Mouse (Mus musculus) adrenal gland, postnatal 25 days (tissue): ENCODE results near the gene Alcam. TPM values are rescaled to one million over a fixed set of nuclear protein-coding genes. Genes with fewer than 3 reads are reported as not detected.
A peak's percentile ranks its signal among the peaks of the same experiment; 100 is the strongest.

Source experiments
- DNase-seq: peaks from one replicate; pipeline ENCODE4 v3.0.0; 2021; ENCODE audit warnings: mixed read lengths
- total RNA-seq: library from RNA; stranded (reverse); gene quantifications from 2 replicates; pipeline ENCODE4 v1.2.3, GENCODE M21; 2021

Alcam gene
- total RNA-seq, 1 experiment from 2014 or later, result 33.0 TPM

DNA sequence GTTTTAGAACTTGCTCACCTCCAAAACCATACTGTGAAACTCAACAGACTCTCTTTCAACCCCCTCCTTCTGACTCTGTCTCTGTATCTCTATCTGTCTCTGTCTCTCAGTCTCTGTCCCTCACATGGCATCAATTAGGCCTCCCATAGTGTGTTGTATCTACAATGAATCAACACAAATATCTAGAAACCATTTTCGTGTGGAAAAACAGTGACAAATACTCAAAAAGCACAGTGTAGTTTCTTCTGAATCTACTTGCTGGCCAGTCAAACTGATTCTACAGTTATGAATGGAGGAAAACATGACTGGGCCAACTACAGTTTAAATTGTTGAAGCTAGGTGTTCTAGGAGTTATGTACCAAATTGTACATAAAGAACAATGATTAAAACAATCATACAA is 10.8 kb downstream of the Alcam start:
- DNase-seq, result no peak

DNA sequence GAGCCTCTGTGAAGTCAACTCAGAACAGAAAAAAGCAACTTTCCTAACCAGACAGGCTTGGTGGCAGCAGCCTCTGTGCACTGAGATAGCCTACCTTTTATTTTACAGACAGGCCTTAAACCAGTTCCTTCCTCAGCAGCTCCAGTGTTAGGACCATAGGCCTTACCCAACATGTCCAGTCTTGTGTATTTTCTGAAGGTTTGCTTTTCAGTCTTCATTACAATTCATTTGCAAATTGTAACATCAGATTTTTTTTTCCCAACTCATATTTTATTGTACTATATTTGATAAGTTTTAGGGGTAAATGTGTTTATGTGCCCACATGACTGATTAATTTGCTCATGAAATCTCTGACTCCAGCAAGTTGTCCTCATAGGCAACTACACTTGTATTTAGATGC is 14.3 kb downstream of the Alcam start:
- DNase-seq, result no peak

DNA sequence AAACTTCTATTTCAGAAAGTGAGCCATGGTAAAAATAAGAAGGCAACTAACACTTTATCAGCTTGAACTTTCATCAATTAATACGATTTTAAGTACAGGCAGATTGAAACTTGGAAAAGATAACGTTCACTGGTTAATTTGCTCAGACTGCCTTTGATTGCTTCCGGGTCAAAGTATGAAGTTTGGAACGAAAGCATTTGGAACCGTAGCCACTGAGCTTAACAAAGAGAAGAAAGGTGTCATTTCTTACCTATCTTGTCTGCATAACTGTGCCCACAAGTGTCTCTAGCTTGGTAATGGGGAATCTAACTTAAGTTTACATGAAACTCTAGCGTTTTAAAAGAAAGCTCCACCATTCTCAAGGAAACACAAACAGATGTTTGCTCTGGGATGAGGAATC is 14.9 kb downstream of the Alcam start:
- DNase-seq, result no peak

DNA sequence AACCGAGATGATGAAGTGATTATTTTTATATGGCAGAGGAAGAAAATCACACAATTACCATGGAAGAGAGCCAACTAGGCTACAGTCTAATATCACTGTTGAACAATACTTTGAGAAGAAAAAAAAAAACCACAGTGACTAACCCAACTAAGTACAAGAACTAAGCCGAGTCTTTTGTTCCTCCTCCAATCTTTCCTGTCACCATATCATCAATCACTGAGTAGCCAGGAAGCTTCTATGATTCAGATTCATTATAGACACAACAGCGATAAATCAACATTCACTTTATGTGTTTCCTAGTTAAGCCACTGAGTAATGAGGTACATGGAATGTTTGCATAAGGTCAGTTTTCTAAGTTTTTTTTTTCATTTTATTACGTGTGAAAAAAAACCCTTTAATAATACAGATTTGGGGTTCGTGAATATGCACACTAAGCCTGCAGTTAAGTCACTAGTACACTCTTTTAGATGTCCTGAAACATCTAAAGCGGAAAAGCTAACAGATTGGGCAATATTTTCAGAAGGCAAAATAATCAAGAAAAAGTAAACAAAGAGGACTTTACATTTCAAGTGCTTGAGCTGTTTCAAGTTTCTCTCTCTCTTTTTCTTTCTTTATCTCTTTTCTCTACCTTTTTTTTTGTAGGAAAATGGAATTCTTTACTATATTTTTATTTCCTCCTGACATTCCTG is 15.5 kb downstream of the Alcam start:
- no peak for DNase-seq

DNA sequence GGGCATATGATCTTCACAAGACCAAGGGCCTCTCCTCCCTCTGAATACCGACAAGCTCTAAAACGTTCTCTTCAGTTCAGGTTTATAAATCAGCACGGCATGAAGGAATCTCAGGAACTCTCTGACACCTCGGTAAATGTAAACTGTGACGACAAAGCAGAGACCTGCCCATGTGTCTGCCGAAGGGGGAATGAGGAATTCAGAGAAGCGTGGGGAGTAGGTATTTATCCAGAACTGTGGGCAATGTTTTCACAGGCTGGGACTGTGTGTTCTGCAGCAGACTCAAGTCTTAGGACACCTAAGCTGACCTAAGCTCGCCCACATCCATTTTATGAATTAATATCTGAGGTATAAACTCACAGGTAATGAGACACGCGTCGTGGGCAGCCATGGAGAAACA is 20.7 kb downstream of the Alcam start:
- no peak for DNase-seq

DNA sequence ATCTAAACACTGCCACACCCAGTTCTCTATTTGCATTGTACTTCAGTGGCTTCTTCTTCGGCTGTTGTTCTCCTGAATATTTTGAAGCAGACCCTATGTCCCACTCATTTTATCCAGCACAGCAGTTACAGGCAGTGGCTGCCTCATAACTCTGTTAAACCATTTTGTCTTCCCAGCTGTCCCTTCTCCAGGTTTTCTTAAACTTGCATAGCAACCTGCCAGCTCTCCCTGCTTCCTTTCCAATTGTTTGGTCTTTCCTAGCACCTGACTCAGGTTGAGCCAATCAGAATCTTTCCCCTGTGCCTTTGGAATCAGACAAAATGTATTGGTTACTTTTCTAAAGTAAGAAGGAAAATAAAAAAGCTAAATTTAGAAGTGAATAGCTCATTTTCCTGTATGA is 21.8 kb downstream of the Alcam start:
- no peak for DNase-seq

DNA sequence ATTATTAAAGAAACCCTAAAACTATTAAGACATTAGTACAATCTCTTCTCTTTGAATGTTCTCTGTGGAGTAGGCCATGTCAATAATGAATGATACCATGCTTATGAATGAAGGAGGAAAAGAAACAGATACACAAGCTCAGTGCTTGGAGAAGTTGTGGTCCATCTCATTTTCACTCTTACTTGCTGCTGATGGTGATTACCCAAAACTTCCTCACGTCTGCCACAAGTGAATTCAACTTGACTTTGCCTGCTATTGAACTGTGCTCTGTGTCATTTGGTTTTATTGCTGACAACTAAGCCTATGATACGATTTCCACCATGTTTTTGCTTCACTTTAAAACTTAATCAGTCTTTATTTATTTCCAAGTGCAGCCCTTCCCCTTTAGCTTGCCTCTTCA is 22.3 kb downstream of the Alcam start:
- DNase-seq, result no peak

DNA sequence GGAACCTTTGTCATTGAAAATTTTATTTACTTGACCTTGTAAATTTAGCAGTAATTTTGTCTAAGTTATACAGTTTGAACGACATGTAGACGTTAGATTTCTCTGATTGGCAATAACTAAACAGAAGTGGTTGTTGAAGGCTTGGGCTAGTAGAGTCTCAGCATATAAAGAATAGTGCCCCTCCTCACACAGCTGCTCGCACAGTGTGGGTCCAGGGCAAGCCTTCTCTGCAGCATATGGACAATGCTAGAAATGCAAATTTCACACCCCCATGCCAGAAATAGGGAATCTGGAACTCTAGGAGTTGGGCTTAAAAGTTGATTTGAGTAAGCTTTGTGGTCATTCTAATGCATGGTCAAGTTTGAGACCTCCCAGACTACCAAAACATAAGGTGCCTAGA is 23.8 kb downstream of the Alcam start:
- DNase-seq, result no peak

DNA sequence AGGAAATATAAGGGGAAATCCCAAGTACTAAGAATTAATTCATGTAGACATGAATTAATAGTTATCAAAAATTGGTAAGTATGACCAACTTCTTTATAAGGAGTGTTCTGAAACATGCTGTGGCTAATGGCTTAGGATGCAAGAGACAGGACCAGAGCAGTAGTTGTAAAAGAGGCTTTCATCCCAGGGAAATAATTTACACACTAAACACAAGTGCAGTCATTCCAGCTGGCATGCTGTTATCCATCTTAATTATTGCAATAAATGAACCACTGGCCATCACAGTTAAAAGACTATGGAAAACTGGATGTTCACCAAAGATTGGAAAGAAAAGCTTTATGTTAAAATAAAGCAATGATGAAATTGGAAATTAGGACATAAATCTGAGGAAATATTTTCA is 24.2 kb downstream of the Alcam start:
- no peak for DNase-seq

DNA sequence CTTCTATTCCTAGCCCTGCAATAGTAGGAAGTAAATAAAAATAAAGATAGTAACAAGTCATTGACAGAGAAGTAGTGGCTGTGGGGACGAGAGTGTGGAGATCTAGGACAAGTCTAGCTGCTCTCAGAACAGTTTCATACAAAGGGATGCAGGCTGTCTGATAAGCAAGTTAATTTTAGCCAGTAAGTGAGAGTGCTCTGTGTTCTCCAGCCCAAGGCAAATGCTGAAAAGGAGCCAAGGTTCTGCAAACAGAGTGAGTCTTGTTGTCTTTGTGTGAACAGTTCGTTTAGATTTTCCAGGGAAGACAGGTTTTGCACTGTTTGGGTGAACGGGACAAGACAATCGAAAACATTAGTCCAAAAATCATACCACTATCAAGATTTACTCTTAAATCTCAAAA is 25.4 kb downstream of the Alcam start:
- DNase-seq, result no peak

DNA sequence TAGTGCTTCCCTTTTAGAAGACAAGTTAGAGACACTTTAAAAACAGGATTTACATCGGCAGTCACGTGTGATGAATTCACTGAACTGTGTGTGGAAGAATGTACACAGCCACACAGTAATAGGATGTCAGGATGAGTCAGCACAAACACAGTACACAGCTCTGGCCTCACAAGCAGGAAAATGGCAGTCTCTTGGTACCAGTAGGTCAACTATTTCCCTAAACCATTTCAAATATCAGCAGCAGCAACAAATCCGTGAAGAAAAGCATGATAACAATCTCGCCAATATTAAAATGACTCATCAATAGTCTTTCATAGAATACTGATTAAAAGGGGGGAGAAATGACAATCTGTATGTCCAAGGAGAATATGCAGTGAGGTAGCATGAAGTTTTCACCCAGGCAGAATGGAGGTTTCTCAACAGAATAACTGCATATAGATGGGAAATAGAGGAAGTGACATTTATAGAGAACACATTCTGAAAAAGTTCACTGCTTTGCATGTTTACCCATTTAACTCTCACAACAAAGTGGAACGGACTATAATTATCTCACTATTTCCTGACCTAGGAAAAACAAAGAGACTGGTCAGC is 35.2 kb downstream of the Alcam start:
- DNase-seq, result no peak

DNA sequence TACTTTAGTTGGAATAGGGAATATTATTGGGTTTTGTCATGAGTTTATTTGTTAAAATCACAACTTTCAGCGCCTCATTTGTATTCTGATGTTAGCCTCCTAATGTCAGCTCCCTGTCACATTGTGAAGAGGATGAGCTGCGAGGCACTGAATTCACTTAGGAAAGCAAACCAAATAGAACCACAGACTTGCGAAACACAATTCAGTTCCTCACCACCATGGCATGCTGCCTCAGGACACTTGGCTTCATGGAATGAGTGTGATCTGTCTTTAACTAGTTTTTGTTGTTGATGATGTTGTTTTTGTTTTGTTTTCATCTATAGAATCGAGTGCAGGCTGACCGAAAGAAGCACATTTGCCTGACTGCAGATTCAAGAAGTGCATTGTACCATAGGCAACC is 35.9 kb downstream of the Alcam start:
- DNase-seq, result no peak

DNA sequence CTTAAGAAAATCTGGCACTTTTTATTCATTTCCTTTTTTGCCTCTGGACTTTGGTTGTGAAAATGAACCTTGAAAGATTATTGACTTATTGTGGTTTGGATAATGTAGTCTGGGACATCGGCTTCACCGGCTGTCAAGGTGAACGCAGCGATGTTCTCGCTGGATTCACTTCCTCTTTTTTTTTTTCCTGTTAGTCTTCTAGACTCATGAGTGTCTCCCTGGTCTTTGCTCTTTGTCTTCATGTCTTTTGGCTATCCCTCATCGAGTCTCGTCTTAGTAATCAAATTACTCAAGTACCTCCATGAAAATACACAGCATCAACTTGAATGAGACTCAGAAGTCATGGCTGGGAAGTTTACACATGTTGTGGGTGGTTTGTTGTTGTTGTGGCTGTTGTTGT is 36.7 kb downstream of the Alcam start:
- DNase-seq, result no peak

DNA sequence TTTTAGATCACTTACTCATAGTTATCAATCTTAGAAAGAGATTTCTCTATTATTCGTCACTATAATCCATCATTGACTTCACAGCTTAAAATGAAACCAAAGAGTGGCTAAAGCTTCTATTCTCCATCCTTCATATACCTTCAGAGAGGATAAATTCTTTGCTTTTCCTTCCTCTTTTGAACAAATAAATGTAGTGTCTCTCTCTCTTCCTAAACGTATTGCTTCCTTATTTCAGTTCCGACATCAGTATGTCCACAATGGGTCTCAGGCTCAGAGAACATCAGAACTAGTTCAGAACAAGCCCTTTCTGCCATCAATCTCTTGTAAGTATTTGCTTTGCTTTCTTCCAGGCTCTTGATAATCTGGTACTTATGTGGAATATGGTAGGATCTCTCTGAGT is 40.2 kb downstream of the Alcam start:
- no peak for DNase-seq

DNA sequence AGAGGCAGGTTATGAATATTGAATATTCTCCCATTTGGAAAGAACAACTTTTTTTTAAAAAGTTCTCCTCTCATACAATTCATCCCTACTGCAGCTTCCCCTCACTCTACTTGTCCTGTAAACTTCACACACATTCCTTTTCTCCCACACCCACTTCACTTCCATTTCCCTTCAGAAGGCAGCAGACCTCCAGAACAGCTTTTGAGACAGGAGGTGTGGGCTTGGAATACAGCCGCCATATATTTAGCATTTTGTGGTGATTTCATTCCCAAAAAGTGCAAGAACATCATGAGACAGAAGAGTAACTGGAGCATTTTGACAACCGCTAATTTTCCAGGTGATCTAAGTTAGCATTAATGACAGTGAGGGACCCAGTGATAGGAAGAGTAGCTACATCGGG is 47.8 kb downstream of the Alcam start:
- DNase-seq, result no peak

DNA sequence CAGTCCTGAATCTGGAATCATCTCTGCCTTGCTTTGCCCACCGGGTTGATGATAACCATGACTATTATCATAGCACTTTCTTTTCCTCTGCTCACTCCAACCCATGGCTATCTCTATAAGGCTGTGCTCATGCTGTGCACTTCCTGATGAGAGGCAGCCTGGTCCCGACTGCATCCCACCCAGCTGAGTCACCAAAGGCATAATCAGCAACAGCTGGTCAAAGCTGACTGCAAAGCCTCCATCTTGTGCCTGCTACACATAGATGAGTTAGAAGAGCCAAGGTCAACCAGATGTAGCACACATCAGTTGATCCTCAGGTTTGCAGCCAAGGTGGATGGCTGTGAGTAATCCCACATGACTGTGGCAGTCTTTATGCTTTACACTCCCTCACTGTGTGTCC is 48.6 kb downstream of the Alcam start:
- DNase-seq, result no peak

DNA sequence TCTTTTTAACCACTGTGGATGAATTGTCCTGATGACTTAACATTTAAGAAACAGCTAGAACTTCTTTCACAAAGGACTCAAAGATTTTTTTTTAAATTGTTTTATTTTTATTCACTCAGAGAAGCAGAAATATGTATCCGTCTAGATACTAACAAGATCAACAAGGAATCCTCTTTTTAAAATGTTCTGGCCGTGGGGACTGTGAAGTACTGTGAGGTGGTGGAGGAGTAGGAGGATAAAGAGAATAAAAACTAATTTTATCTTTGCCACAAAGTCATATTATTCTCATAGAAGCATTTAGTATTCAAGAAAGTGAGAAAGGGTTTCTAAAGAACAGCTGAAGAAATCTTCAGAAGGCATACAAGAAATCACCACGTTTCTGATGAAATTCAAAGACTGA is 54.8 kb downstream of the Alcam start:
- DNase-seq, result no peak

DNA sequence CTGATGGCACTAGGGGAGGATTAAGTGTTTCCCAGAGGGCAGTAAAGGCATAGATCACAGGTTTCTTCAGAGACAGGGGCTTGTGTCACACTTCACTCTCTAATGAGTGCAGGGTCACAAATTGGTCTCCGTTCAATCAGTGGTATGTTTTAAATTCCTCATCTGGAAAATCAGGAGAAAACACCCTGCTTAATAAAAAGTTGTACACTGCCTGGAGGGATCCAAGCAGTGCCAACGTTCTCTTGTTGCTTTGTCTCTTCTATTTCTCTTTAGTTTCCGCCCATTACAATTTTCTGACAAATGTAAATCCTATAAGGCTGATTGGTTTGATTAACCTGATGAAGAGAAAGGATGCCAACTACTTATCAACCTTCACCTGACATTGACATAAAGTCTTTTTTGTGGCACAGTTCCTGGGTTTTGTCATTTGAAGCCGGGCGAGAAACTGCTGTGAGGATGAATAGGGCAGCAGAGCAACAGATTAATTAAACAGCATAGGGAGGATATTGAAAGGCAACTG is 67.0 kb downstream of the Alcam start:
- no peak for DNase-seq

DNA sequence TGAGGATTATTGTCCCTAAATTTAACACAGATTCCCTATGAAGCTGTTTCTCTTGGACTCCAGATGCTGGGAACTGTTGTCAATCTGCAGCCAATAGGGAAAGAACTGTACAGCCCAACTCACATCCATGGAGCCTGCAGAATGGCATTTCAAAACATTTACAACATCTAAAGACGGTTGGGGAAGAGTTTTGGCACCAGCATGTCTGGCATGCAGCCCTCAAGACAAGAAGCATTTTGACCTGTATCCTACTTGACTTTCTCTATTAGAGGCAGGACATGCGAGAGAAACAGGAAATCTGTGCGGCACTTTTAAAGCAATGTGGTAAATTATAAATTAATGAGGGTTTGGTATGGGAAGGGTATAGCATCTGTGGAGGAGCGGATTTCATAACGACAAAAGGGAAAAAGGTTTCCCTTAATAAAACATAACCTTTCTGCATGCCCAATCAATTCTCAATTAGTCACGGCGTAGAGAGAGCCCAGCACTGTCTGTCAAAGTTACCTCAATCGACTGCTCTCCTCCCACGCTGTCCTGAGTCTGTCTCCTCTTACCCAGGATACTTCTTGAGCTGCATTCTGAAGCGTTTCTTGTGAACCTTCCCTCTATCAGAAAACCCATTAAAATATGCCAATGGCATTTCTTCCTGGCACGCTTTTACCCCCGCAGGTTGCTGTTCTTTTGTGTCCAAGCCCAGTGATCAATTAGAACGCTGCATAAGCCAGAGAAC is 70.3 kb downstream of the Alcam start:
- DNase-seq, result peak; percentile 13

DNA sequence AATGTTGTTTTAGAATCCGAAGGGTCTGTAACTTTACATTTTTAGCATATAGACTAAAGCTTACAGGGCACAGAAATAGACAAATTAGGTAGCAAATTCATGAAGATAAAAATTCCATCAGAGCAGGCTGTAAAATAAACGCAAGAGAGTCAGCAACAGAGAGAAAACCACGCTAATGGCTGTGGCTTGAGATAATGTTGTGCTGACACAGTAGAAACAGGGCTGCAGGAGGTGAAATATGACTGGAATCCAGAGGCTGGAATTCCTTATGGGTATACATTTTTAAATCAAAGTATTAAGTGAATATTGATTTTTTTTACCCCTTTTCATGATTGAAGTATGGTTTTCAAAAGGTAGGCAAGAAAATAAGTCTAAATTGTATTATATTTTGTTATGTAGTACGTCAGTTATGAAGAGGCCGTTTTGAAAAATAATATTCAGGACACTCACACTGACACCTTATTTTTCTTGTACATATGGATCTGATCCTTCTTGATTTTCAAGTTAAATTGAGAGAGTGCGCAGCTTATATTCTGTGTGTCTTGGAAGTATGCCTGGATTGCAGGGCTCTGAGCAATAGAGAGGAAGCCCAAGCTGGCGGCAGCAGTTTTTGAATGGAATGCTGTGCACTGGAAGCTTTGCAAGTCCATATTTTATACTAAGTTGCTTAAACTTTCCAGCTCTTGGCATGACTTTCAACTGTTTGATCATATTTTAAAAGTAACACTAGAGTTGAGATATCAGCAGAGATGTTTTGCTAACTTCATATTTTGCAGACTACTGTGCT is 74.9 kb downstream of the Alcam start:
- no peak for DNase-seq

DNA sequence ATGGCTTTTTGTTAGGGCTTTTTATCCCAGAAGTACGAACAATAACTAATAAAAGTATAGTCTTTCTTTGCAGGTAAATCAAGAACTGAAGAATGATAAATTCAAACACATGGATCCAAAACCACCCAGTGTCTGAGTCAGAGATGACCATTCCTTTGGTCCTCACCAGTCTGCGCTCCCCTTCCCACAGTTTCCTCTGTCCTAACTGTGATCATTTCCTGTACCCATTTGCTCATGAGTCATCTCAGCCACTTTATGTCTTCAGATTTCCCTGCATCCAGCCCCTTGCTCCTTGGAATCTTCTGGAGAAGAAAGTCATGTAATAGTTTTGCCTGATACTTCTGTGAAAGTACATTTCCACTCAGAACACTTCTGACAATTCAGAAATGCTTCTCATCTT is 77.0 kb downstream of the Alcam start:
- DNase-seq, result no peak

DNA sequence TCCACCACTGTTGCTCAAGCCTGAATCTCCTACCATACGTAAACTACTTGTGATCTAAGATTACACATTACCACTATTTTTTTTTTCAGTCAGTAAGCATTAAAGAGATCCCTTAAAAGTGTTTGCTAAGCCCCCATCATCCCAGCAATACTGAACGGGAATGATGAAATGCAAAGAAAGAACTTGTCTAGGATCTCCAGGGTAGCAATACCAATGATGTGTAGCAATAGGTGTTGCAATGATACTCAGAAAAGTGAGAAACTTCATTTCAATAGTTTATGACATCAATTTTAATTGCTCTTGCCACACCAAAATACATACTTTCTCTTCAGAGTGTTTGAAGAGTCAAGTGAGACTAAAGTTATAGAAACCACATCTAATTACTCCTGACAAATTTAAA is 81.9 kb downstream of the Alcam start:
- DNase-seq, result no peak

DNA sequence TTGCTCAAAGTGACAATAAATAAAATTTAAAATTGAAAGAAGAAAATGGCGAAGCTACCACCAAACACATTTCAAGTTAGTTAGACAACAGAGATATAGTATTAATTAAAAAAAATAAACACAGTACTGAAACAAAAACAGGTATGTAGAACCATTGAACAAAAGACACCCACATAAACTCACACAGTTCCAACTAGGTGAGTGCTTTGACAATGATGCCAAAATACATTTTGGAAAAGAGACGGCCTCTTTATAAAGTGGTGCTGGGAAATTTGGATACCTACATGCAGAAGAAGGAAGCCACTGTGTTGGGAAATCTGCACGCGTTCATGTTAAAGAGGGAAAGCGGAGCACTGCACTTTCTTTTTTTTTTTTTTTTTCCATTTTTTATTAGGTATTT is 85.4 kb downstream of the Alcam start:
- DNase-seq, result no peak
